Mouse (Mus musculus) heart, postnatal 25 days (tissue): Measurements from ENCODE around the gene Pcdh15. TPM values are rescaled to one million over a fixed set of nuclear protein-coding genes. Genes with fewer than 3 reads are reported as not detected.

Experiments
- DNase-seq: peaks from one replicate; pipeline ENCODE4 v3.0.0; 2022; ENCODE audit warnings: low spot score
- intact Hi-C: fragments of 180-260 bp; cut with DNase I; formaldehyde crosslinking; loops from one replicate; pipeline ENCODE4 v1.15.1; 2025
- total RNA-seq, 2 experiments: library from RNA; stranded (reverse); gene quantifications; 2 replicates each; pipeline ENCODE4 v1.2.3; 2021

The Pcdh15 gene
- total RNA-seq, result under 1 TPM; 0.34 to 0.59 TPM

- DNase-seq, result no peak
- intact Hi-C loops, result no loop called here
Measured at GRCm38 (mm10) chr10:73098966-73099845, at the start of gene Pcdh15. Pcdh15 (plus strand) TSS chr10:73099342.

DNA sequence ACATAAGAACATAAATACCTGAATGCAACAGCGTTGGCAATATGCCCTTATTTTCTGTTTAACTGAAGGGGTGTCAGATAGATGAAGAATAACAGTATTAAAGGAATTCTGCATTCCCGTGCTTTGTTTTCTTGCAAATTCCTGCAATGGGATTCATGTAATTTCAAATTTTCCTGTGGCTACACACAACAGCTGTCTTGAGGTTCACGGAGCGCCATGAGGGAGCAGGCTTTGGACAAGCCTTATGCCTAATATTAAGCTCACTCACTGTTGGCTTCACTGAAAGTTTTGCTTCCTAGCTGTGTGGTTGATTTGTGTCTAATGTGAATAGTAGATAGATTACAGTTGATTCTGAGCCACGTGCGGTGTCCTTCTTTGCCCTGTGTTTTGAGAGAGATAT lies 47.1 kb upstream of the Pcdh15 start:
- DNase-seq, result no peak
- intact Hi-C loops, result no loop called here

DNA sequence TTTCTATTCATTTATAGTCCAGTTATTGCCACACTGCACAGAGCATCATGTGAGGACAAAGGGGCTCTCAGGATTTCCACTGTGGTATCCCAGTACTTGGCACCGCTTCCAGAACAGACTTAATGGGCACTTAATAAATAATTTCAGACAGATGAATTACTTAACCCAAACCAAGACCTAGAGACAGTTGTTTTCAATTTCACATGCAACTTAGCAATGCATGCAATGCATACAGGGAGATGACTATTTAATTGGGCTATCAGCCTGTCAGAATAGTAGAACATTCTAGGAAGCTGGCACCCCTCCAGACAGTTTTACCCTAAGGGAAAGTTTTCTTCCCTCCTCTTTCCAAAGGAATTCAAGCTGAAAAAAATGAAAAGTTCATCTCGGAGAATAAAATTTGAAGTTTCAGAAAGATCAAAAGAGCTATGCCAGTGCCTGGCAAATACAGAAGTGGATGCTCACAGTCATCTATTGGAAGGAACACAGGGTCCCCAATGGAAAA lies 39.4 kb upstream of the Pcdh15 start:
- intact Hi-C loops, result no loop called here
- no peak for DNase-seq

GRCm38 (mm10) chr10:73086703-73087102 lies 12.4 kb upstream of the Pcdh15 start:
- intact Hi-C loops, result no loop called here
- no peak for DNase-seq

- DNase-seq, result no peak
- intact Hi-C loops, result no loop called here
Measured at GRCm38 (mm10) chr10:73096531-73097135, 2.5 kb upstream of the Pcdh15 start.

DNA sequence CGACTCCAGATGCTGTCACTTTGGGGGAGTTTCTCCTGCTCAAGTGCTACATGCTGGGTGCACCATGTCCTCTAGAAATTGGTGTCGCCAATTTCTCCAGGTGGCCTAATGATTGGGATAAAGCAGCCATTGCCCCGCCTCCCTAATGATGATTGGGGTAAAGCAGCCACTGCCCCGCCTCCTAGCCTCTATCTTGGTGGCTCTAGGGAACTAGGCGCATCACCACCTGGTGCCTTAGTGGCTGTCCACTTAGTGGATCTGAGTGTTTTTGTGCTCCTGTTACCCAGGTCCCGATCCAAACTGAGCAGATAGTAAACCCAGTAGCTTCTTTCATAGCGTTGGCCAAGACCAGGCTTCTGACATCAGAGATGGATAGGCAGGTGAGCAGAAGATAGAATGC lies 2.0 kb upstream of the Pcdh15 start:
- intact Hi-C loops, result no loop called here
- DNase-seq, result no peak

- intact Hi-C loops, result no loop called here
- DNase-seq, result no peak
Measured at GRCm38 (mm10) chr10:73097979-73098378, 1.2 kb upstream of the Pcdh15 start.

DNA sequence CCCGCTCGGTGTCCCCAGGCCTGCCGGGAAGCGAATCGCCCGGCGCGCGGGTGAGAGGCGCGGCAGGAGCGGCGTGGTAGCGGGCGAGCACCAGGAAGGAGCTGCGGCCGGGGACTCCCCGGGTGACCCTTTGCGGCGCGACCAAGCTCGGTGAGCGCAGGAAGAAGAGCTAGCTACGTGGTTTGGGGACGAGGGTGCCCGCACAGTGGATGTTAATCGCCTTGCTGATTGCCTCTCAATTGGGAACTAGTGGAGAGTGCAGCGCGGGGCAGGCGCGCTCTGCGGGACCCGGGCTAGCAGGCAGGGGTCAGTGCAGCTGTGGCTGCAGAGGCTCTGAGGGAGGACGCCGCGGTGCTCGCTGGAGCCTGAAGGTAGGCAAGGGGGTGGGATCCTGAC lies 702 bp downstream of the Pcdh15 start:
- intact Hi-C loops, result loop anchor here (5.0 kb wide), 1 partner anchor 262 kb away; no protein-coding TSS in a partner anchor
- no peak for DNase-seq

- DNase-seq, result no peak
- intact Hi-C loops, result loop anchor here (5.0 kb wide), 1 partner anchor 259 kb away; no protein-coding TSS in a partner anchor
Measured at GRCm38 (mm10) chr10:73103383-73103994, 4.3 kb downstream of the Pcdh15 start.

- no peak for DNase-seq
- intact Hi-C loops, result no loop called here
Measured at GRCm38 (mm10) chr10:73105893-73106292, 6.8 kb downstream of the Pcdh15 start.

DNA sequence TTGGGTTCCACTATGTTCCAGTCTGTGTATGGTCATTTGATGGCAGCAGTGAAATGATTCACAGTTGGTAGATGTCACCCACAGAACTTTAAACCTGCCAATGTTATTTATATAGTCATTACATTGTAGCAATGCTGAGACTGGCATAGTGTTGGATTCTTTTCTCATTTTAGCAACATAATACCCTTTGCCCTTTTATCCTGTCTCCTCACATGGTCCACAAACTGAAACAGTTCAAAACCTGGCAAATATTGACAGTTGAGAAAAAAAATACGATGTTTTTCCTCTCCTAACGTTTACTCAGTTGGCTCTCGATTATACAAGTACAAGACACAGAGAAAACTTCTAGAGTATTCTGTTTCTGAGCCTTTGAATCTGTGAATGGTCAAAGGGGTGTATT lies 38.8 kb downstream of the Pcdh15 start:
- intact Hi-C loops, result no loop called here
- no peak for DNase-seq

DNA sequence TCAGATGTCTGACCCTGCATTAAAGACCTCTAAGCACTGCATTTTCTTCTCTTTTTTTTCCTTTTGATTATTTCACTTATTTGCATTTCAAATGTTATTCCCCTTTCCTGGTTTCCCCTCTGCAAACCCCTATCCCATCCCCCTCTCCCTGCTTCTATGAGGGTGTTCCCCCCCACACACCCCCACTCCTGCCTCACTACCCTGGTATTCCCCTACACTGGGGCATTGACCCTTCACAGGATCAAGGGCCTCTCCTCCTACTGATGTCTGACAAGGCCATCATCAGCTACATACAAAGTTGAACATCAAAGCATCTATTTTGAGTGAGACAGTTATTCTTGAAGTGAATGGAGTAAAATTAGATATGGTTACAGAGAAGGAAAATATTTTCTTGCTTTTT lies 48.4 kb downstream of the Pcdh15 start:
- no peak for DNase-seq
- intact Hi-C loops, result no loop called here

- intact Hi-C loops, result no loop called here
- no peak for DNase-seq
Measured at GRCm38 (mm10) chr10:73147978-73148377, 48.8 kb downstream of the Pcdh15 start.

DNA sequence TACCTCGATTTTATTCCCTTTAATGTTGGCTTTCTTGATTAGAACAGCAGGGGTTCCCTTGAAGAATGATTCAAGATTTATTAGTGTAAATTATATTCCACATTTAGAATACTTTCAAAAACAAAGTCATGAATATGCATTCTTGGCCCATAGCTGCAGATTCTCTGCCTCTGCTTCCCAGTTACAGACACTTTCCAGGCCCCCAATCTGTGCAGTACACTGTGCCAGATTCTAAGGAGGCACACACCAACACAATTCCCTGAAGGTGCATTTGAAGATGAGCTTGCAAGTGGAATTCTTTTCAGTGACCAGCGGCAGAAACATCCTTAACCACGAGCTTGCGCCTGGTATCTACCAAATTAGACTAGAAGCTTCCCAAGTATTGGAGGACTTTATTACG lies 55.4 kb downstream of the Pcdh15 start:
- intact Hi-C loops, result no loop called here
- DNase-seq, result no peak

GRCm38 (mm10) chr10:73161757-73162156 lies 62.6 kb downstream of the Pcdh15 start:
- DNase-seq, result no peak
- intact Hi-C loops, result no loop called here

DNA sequence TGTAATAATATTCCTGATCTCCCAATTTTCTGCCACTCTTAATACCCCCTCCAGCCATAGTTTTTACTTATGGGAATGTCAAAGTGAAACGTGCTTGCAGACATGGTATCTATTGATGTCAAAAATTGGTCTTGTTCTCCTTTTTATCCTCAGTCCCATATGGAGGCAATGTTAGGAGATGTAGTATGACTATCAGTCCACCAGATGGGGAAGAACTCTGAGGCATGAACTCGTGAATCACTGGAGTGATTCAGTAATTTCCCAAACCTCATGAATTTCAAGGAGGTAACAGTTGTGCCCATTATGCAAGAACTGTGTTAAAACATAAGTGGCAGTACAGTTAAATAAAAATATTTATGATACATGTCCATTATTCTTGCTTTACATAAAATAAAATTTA lies 116.9 kb downstream of the Pcdh15 start:
- no peak for DNase-seq
- intact Hi-C loops, result no loop called here

DNA sequence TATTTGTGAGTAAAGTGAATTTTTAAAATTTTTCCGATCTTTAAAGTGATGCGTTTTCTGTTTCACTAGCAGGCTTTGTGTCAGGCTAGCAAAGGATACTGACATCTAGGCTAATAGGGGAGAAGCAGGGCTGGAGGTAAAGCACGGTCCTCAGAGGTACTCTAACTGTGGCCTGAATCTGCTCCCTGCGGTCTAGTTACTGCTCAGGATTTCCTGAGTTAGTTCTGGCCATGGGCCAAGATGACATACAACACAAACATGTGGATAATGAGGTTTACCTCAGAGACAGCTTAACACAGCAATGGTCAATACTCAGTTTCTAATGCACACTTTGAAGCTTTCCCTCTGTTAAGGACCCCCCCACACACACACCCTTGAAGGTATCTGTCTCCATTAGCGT lies 143.2 kb downstream of the Pcdh15 start:
- DNase-seq, result no peak
- intact Hi-C loops, result no loop called here

- no peak for DNase-seq
- intact Hi-C loops, result no loop called here
Measured at GRCm38 (mm10) chr10:73280438-73280837, 181.3 kb downstream of the Pcdh15 start.

DNA sequence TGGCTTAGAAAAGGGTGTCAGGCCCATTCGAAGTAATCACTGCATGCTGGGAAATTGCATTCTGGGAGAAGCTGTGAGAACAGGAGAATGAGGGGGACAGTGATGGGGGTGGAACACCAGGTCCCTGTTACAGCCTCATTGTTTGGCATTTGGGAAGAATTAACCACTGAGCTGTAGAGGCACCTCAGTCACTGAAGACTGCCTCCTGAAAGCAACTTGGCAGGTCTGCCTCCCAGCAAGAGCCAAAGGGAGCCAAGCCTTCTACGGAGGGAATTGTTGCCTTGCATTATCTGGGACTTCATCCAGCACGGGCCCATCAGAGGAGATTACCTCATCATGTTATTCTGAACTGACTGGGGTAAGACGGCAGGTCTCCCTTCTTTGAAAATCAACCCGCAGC lies 197.3 kb downstream of the Pcdh15 start:
- DNase-seq, result no peak

GRCm38 (mm10) chr10:73301951-73302350 lies 202.8 kb downstream of the Pcdh15 start:
- intact Hi-C loops, result no loop called here
- DNase-seq, result no peak

More for the DNA sequence above, 197.3 kb downstream of the Pcdh15 start:
- intact Hi-C loops, result no loop called here

GRCm38 (mm10) chr10:73306677-73307076 lies 207.5 kb downstream of the Pcdh15 start:
- intact Hi-C loops, result no loop called here
- DNase-seq, result no peak
